Mouse (Mus musculus) neural tube, embryonic 11.5 days (tissue): ENCODE measurements around the gene Clstn2. TPM values are rescaled to one million over a fixed set of nuclear protein-coding genes. Genes with fewer than 3 reads are reported as not detected.

ENCODE experiments used
- ATAC-seq: fragments of 200-750 bp; cut with Nextera tagmentation; 2 replicates; pipeline ENCODE4 v1.8.0; 2017; ENCODE audit warnings: moderate number of reproducible peaks, mild to moderate bottlenecking, moderate TSS enrichment, moderate library complexity; ENCODE audit not compliant: insufficient read depth, low FRiP score, low TSS enrichment
- DNase-seq: peaks from one replicate; pipeline ENCODE4 v3.0.0-alpha.2; 2015; ENCODE audit warnings: low spot score
- H3K27ac ChIP-seq: fragments of 300-500 bp; sonication (generic); 2 replicates; pipeline ENCODE4 v1.5.1; 2014; ENCODE audit warnings: low read depth, mild to moderate bottlenecking, low read length
- H3K27me3 ChIP-seq: fragments of 300-500 bp; sonication (generic); 2 replicates; pipeline ENCODE4 v1.6.1; 2014; ENCODE audit warnings: mild to moderate bottlenecking, low read length, mixed read lengths; ENCODE audit not compliant: control insufficient read depth, insufficient read depth
- H3K36me3 ChIP-seq: fragments of 300-500 bp; sonication (generic); 2 replicates; pipeline ENCODE4 v1.6.1; 2014; ENCODE audit warnings: mild to moderate bottlenecking, low read length, moderate library complexity, mixed read lengths; ENCODE audit not compliant: control insufficient read depth, insufficient read depth
- H3K4me1 ChIP-seq: fragments of 300-500 bp; sonication (generic); 2 replicates; pipeline ENCODE4 v1.6.1; 2014; ENCODE audit warnings: low read length, mixed read lengths; ENCODE audit not compliant: control insufficient read depth, insufficient read depth
- H3K4me2 ChIP-seq: fragments of 300-500 bp; sonication (generic); 2 replicates; pipeline ENCODE4 v1.6.1; 2014; ENCODE audit warnings: low read depth, mild to moderate bottlenecking, moderate library complexity
- H3K4me3 ChIP-seq: fragments of 300-500 bp; sonication (generic); 2 replicates; pipeline ENCODE4 v1.5.1; 2014; ENCODE audit warnings: low read depth, low read length
- H3K9ac ChIP-seq: fragments of 300-500 bp; sonication (generic); 2 replicates; pipeline ENCODE4 v1.6.1; 2014; ENCODE audit warnings: mild to moderate bottlenecking, low read length
- H3K9me3 ChIP-seq: fragments of 300-500 bp; sonication (generic); 2 replicates; pipeline ENCODE4 v1.6.1; 2016; ENCODE audit warnings: low read length; ENCODE audit not compliant: control insufficient read depth
- whole genome bisulfite sequencing: fragments of 180-500 bp; shearing (Covaris S2); extraction: QIAGEN DNeasy Blood & Tissue Kit; methylation state at CpG from one replicate; pipeline ENCODE4 v1.1.7; 2014; 5-methylcytosine and 5-hydroxymethylcytosine counted together
- polyA plus RNA-seq: library from polyadenylated mRNA; unstranded; fragments of >200 nt; fragmentation: Nextera tagmentation; extraction: Ambion mirVana; gene quantifications from 2 replicates; pipeline ENCODE4 v1.2.1, GENCODE M21; 2014

The Clstn2 gene
- polyA plus RNA-seq, 1 experiment from 2014 or later = 10.0 TPM

DNA sequence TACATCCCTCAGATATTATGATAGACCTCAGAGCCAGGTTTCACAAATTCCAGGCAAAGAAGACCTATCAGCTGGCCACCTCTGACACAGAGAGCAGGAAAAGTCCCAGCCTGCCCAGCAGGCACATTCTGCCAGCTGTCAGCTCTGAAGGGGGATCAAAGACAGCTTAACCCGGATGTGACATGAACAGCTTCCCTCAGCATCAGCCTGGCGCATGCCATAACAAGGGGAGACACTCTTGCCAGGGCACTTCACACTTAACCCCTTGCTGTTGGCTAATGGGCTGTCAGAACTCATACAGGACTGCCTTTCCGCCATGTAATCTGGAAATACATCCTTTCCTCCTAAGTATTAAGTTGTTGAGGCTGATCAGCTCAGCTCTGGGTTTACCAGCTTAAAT is 403.8 kb downstream of the Clstn2 start:
- Histone ChIP-seq H3K27me3 (no peaks in the 10 kb centered on the region), H3K4me1 (no peaks in the 10 kb centered on the region), H3K4me3 (no peak overlapping the region), H3K27ac (no peak overlapping the region), H3K36me3 (no peaks in the 10 kb centered on the region), H3K4me2 (no peak overlapping the region), H3K9me3 (no peaks in the 10 kb centered on the region), H3K9ac (no peak overlapping the region)
- ATAC-seq (no peak), DNase-seq (no peak)
- 60% methylated on average over 3 of the region's 3 CpGs for WGBS

DNA sequence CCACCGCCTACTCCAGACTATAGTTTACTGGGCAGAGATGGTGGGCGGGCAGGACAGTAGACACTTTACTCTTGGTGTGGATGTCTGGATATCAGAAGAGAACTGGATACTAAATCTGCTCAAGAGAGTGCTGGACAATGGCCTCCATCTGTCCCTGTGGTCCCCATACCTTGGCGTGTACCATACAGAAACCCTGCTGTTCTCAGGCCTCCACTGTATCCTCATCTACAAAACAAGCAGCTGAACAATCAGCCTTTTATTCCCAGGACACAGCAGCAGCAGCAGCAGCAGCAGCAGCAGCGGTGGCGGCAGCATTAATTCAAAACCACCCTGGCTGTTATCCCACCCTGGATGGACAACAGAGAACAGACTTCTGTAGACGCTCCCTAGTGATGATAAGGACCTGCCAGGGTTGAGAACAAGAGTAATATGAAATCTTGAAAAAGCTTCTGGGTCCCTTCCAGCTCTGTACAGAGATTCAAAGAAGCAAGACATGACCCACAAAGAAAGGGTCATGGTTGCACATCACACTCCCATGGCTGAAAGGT is 404.5 kb downstream of the Clstn2 start:
- H3K9me3 ChIP-seq = no peaks in the 10 kb centered on the region
- DNase-seq = no peak
- WGBS = 55% methylated on average over 6 of the region's 6 CpGs

DNA sequence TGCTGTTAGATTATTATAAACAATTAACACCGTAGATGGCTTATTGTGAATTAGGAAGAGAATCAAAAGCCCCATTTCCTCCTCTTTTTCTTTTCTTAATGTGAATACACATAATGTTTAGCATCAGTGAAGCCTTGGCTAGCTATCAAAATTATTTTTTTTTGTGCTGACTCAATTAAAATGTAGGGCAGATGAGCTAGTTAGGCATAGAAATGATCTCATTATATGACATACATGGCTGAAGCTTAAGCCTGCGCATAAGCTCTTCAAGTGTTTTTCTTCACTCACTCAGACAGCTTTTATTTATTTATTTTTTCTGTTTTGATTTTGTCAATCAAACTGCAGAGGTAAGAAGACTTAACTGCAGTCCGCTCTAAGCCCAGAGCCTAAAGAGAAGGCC is 405.1 kb downstream of the Clstn2 start:
- Histone ChIP-seq H3K27ac (no peak overlapping the region), H3K4me2 (no peak overlapping the region), H3K36me3 (no peaks in the 10 kb centered on the region), H3K4me3 (no peak overlapping the region), H3K4me1 (no peaks in the 10 kb centered on the region), H3K27me3 (no peaks in the 10 kb centered on the region), H3K9ac (no peak overlapping the region), H3K9me3 (no peaks in the 10 kb centered on the region)
- no peak for DNase-seq
- 94% methylated on average over 3 of the region's 3 CpGs for WGBS
- no peak for ATAC-seq

More for the DNA sequence above, 404.5 kb downstream of the Clstn2 start:
- no peak for ATAC-seq
- H3K9ac ChIP-seq = no peak overlapping the region
- no peak overlapping the region for H3K4me3 ChIP-seq
- no peaks in the 10 kb centered on the region for H3K4me1 ChIP-seq
- no peak overlapping the region for H3K4me2 ChIP-seq
- no peaks in the 10 kb centered on the region for H3K27me3 ChIP-seq
- no peak overlapping the region for H3K27ac ChIP-seq
- no peaks in the 10 kb centered on the region for H3K36me3 ChIP-seq

DNA sequence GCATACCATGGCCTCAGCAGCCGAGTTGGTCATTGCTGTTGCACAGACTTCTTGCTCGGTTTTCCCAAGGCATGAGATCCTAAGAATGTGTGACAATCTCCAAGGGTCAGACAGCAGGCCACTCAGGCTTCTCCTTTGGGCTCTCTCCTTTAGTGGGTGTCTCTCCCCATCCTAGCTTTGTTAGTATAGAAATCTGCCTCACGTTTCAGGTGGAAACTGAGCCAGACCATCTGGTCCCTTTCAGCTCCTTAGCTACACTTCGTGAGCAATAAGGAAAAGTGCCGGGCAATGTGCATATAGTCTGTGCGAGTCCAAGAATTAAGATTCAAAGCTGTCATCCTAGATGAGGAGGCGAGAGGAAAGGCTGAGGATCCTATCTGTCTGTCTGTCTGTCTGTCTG is 422.4 kb downstream of the Clstn2 start:
- H3K4me1 ChIP-seq = no peaks in the 10 kb centered on the region
- H3K9me3 ChIP-seq = no peaks in the 10 kb centered on the region
- H3K27me3 ChIP-seq = no peaks in the 10 kb centered on the region
- H3K4me3 ChIP-seq = no peak overlapping the region
- H3K36me3 ChIP-seq = no peaks in the 10 kb centered on the region
- H3K9ac ChIP-seq = no peak overlapping the region
- H3K4me2 ChIP-seq = no peak overlapping the region
- no peak for DNase-seq
- H3K27ac ChIP-seq = no peak overlapping the region
- WGBS = 79% methylated on average over 7 of the region's 7 CpGs
- no peak for ATAC-seq

DNA sequence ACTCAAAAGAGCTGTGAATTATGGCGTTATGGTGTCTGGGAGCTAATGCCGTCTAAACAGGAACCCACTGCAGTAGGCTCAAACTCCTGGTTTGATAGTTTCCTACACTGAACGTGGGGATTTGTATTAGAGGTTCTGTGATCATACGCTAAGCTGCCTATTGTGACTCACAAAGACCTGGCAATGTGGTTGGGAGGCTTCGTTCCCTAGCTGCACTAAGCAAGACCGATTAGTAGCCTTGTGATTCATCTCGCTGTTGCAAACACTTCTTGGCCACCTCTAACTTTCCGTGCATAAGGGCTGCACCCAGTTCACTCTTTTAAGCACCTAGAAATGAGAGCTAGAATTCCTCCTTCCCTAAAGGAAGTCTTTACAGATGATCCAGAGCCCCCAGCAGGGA is 429.3 kb downstream of the Clstn2 start:
- H3K9ac ChIP-seq = no peak overlapping the region

DNA sequence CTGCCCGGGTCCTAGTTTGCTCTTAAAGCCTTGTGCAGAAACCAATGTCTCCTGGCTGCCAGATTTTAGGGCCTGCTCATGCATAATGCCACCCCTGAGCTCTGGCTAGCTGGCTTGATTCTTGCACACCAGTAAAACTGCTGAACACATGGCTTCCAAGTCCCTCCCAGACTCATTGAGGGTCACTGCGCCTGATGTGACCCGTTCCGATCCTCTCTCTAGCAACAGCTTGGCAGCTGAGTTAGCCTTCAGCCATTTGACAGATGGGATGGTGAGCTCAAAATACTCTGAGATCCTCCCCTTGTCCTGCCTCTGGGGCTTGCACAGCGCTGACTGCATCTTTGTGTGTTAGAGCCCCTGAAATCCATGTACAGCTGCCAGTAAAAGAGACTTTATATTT is 430.5 kb downstream of the Clstn2 start:
- ATAC-seq = no peak

More for the DNA sequence above, 429.3 kb downstream of the Clstn2 start:
- H3K4me1 ChIP-seq = no peaks in the 10 kb centered on the region; the same call in 1 of the 2 replicates
- H3K9me3 ChIP-seq = no peaks in the 10 kb centered on the region
- no peak overlapping the region for H3K4me3 ChIP-seq
- H3K4me2 ChIP-seq = no peak overlapping the region
- ATAC-seq (no peak), DNase-seq (no peak)
- no peaks in the 10 kb centered on the region for H3K36me3 ChIP-seq
- H3K27me3 ChIP-seq = no peaks in the 10 kb centered on the region
- WGBS = 79% methylated on average over 8 of the region's 8 CpGs
- no peak overlapping the region for H3K27ac ChIP-seq

DNA sequence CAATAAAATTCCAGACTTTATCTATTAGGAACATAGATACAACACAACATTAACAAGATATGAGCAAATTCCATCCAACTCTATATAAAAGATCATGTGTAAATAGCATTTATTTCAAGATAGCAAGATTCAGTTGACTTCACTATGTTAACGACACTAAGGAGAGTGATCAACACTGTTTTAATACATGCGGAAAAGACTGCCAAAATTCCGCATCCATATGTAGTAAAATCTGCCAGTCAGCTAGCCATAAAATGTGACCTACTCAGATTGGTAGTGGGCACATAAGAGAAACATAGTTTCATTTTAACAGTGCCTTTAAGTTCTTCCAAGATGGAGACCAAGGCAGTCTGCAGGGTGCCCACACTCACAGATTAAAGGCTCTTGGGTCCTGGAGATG is 434.0 kb downstream of the Clstn2 start:
- no peak for ATAC-seq
- Histone ChIP-seq H3K9me3 (no peaks in the 10 kb centered on the region), H3K27me3 (no peaks in the 10 kb centered on the region), H3K27ac (no peak overlapping the region), H3K4me3 (no peak overlapping the region), H3K4me2 (no peak overlapping the region), H3K36me3 (no peaks in the 10 kb centered on the region), H3K9ac (no peak overlapping the region), H3K4me1 (no peaks in the 10 kb centered on the region; the same call in 1 of the 2 replicates)
- WGBS = 91% methylated on average over 3 of the region's 3 CpGs
- no peak for DNase-seq

More for the DNA sequence above, 430.5 kb downstream of the Clstn2 start:
- peak; percentile 43 for DNase-seq
- no peak overlapping the region for H3K9ac ChIP-seq
- no peaks in the 10 kb centered on the region; the same call in 1 of the 2 replicates for H3K4me1 ChIP-seq
- 48% methylated on average over 5 of the region's 5 CpGs for WGBS
- H3K4me2 ChIP-seq = no peak overlapping the region
- no peaks in the 10 kb centered on the region for H3K36me3 ChIP-seq
- no peak overlapping the region for H3K27ac ChIP-seq
- no peaks in the 10 kb centered on the region for H3K27me3 ChIP-seq
- no peaks in the 10 kb centered on the region for H3K9me3 ChIP-seq
- H3K4me3 ChIP-seq = no peak overlapping the region

DNA sequence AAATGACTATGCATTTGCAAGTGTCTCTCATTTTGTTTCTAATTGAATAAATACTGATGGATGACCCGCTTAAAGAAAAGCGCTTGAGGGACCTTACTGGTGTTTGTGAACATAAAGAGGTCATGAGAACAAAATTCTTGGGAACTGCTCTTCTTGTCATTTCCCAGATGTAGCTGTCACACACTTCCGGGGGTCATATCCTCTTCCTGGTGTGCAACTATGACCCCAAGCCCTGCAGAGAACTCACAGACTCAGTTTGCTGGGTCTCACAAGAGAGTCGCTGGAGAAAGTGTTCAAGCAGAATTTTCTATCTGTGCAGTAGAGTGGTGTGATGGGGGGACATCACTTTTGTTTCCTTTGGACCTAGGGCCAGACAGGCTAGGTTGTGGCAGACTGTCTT is 442.3 kb downstream of the Clstn2 start:
- no peak for DNase-seq
- Histone ChIP-seq H3K27me3 (no peaks in the 10 kb centered on the region), H3K9ac (no peak overlapping the region), H3K4me1 (no peaks in the 10 kb centered on the region), H3K4me2 (no peak overlapping the region), H3K9me3 (no peaks in the 10 kb centered on the region), H3K36me3 (no peaks in the 10 kb centered on the region), H3K27ac (no peak overlapping the region), H3K4me3 (no peak overlapping the region)
- WGBS = 84% methylated on average over 4 of the region's 4 CpGs
- no peak for ATAC-seq

DNA sequence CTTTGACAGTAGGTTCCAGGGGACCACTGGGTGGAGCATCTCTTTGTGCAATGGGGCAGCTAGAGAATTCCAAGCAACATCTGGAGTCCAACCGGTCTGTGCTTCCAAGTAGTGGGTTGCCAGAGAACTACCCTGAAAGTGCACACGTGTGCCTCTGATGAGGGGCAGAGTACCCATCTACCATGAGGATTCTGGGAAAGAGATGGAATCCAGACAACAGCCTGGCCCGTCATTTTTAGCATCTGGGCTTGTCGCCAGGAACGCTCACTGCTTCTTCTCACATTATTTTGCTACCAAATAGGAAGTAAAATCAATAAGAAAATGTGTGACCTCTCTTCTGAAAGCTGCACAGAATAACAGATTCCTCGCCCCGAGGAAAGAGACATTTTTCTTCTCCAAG is 462.1 kb downstream of the Clstn2 start:
- Histone ChIP-seq H3K9me3 (no peaks in the 10 kb centered on the region), H3K4me2 (no peak overlapping the region), H3K27me3 (no peaks in the 10 kb centered on the region), H3K27ac (no peak overlapping the region), H3K36me3 (no peaks in the 10 kb centered on the region), H3K4me3 (no peak overlapping the region), H3K9ac (no peak overlapping the region), H3K4me1 (no peaks in the 10 kb centered on the region)
- no peak for ATAC-seq
- WGBS = 76% methylated on average over 7 of the region's 7 CpGs
- DNase-seq = no peak
